Mouse (Mus musculus): ENCODE measurements around the gene Sf3b5. TPM values are rescaled to one million over a fixed set of nuclear protein-coding genes. Genes with fewer than 3 reads are reported as not detected.
A peak's percentile ranks its signal among the peaks of the same experiment; 100 is the strongest.

Sf3b5 gene
- total and polyA plus RNA-seq, 3 experiments: 41.9 to 51.3 (median 49.1) TPM

DNA sequence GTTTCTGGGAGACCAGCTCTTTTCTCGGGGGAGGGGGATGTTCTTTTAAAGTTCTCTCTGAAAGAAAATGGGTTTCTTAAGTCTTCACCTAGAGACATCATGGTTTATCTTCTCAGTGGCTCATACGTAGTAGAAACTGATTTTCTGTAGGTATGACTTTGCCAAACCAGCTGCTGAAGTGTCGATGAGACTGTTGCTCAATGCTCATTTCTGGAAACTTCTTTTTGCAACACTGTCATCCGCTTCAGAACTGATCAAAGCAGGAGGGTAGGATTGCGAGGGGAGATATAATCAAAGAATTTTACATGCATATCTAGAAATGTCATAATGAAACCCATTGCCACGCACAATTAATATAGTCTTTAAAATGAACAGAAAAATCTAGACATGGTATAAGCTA, 30.6 kb upstream of the Sf3b5 start:
- peaks cover 21 to 38% of the 10 kb centered on the region in 2 experiments for H3K4me1 ChIP-seq (ENCODE audit: control insufficient read depth in 1 of 2, insufficient read depth in 2 of 2)
- no peaks in the 10 kb centered on the region for H3K36me3 ChIP-seq (replicated peaks in 1 of 2; ENCODE audit: control insufficient read depth in 1 of 2, insufficient read depth in 1 of 2, low read length in 1 of 2)
- H3K27me3 ChIP-seq (replicated peaks): no peaks in the 10 kb centered on the region
- dilution Hi-C loops (cut with MboI; ENCODE audit: extremely low pct_ligation_motif_present, extremely low pct_unique_long_range_greater_than_20kb, low sequenced_read_pairs) (no loop called here), in situ Hi-C loops (cut with MboI; ENCODE audit: low pct_ligation_motif_present, low pct_unique_long_range_greater_than_20kb, low sequenced_read_pairs) (no loop called here)
- peaks cover 4% of the 10 kb centered on the region for H3K9me3 ChIP-seq (replicated peaks; ENCODE audit: low read length)
- H3K4me2 ChIP-seq (ENCODE audit: insufficient read depth, low read depth, poor library complexity, severe bottlenecking): no peak overlapping the region
- no peak overlapping the region for H3K27ac ChIP-seq (ENCODE audit: insufficient read depth, low read depth)
- no peak overlapping the region for H3K4me3 ChIP-seq (replicated peaks in 1 of 3; ENCODE audit: low read depth in 2 of 3, low read length in 2 of 3, poor library complexity in 1 of 3)
- no peaks in the 10 kb centered on the region for H3K79me2 ChIP-seq (replicated peaks; ENCODE audit: control insufficient read depth, extremely low read depth, insufficient read depth, poor library complexity, severe bottlenecking)
- TF ChIP-seq MAX (IDR thresholded peaks at IDR 0.05; ENCODE audit: low read length) (no peak), RCOR1 (conservative IDR thresholded peaks at IDR 0.05; ENCODE audit: low read depth, low read length) (no peak), ZMIZ1 (IDR thresholded peaks at IDR 0.05; ENCODE audit: low read depth, low read length) (no peak), PAX5 (IDR thresholded peaks at IDR 0.05; ENCODE audit: low read length) (no peak), MXI1 (IDR thresholded peaks at IDR 0.05; ENCODE audit: low read depth, low read length) (no peak), TBP (conservative IDR thresholded peaks at IDR 0.05; ENCODE audit: low read depth, low read length) (no peak), JUN (IDR thresholded peaks at IDR 0.05; ENCODE audit: insufficient read depth, low read depth, low read length) (no peak), RAD21 (IDR thresholded peaks at IDR 0.05; ENCODE audit: low read depth, low read length) (no peak), NELFE (IDR thresholded peaks at IDR 0.05; ENCODE audit: low read depth, low read length) (no peak), MYC (IDR thresholded peaks at IDR 0.05; ENCODE audit: low read depth, low read length) (no peak), MAZ (IDR thresholded peaks at IDR 0.05; ENCODE audit: low read depth, low read length) (no peak), TCF12 (IDR thresholded peaks at IDR 0.05; ENCODE audit: low read depth, low read length) (no peak), CTCF (conservative IDR thresholded peaks at IDR 0.05 in 1 of 2, IDR thresholded peaks at IDR 0.05 in 1 of 2; ENCODE audit: low read depth in 2 of 2, low read length in 2 of 2) (no peak), CHD2 (IDR thresholded peaks at IDR 0.05; ENCODE audit: low read length) (no peak), GABPA (IDR thresholded peaks at IDR 0.05; ENCODE audit: insufficient replicate concordance, low read depth, low read length) (no peak), IRF4 (IDR thresholded peaks at IDR 0.05; ENCODE audit: low read depth, low read length) (no peak), HCFC1 (IDR thresholded peaks at IDR 0.05; ENCODE audit: low read depth, low read length) (no peak), POLR2A (IDR thresholded peaks at IDR 0.05; ENCODE audit: low read depth, low read length) (no peak)
- DNase-seq (ENCODE audit: extremely low read depth): no peak
- no peak overlapping the region for H3K9ac ChIP-seq (ENCODE audit: insufficient read depth, low read depth)

DNA sequence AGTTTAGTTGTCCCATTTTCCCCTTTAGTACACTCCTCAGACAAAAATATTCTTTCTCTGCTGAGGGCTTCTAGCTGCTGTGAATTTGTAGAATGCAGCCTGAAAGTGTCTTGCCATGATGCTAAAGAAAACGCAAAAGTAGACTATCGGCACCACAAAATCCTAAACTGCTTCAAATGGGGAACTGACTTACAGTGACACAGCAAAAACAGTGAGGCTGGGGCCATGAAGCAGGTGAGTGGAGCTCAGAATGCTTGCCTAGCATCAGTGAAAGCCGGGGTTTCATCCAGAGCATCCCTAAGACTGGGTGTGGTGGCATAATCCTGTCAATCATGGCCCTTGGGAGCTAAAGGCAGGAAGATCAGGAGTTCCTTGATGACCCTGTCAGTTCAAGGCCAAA, 29.7 kb upstream of the Sf3b5 start:
- no peaks in the 10 kb centered on the region for H3K36me3 ChIP-seq (replicated peaks in 1 of 2; ENCODE audit: control insufficient read depth in 1 of 2, insufficient read depth in 1 of 2, low read length in 1 of 2)
- H3K9ac ChIP-seq (ENCODE audit: insufficient read depth, low read depth): no peak overlapping the region; the same call in 1 of the 2 replicates
- peak overlapping the region; percentile 14; the same call in 1 of the 2 replicates for H3K27ac ChIP-seq (ENCODE audit: insufficient read depth, low read depth)
- no peaks in the 10 kb centered on the region for H3K27me3 ChIP-seq (replicated peaks)
- H3K79me2 ChIP-seq (replicated peaks; ENCODE audit: control insufficient read depth, extremely low read depth, insufficient read depth, poor library complexity, severe bottlenecking): no peaks in the 10 kb centered on the region
- TF ChIP-seq MAFK (IDR thresholded peaks at IDR 0.05; ENCODE audit: insufficient replicate concordance, low read length): peak; percentile 86; the same call in 1 of the 2 replicates
- TF ChIP-seq ELF1 (IDR thresholded peaks at IDR 0.05; ENCODE audit: low read depth, low read length): no peak
- no peak for TF ChIP-seq POLR2AphosphoS2 (IDR thresholded peaks at IDR 0.05; ENCODE audit: low read depth, low read length)
- no peak for TF ChIP-seq MYC (IDR thresholded peaks at IDR 0.05; ENCODE audit: low read depth, low read length)
- 0 out of 2 replicates have a peak, but pooled peaks have one; percentile 17 for TF ChIP-seq TBP (conservative IDR thresholded peaks at IDR 0.05; ENCODE audit: low read depth, low read length)
- no peak for TF ChIP-seq TCF12 (IDR thresholded peaks at IDR 0.05; ENCODE audit: low read depth, low read length)
- H3K4me1 ChIP-seq (ENCODE audit: control insufficient read depth in 1 of 2, insufficient read depth in 2 of 2): peaks cover 26 to 47% of the 10 kb centered on the region in 2 experiments
- H3K4me3 ChIP-seq (replicated peaks in 1 of 3; ENCODE audit: low read depth in 2 of 3, low read length in 2 of 3, poor library complexity in 1 of 3): no peak overlapping the region
- DNase-seq (ENCODE audit: extremely low read depth): no peak
- H3K9me3 ChIP-seq (replicated peaks; ENCODE audit: low read length): peaks cover 4% of the 10 kb centered on the region
- dilution Hi-C loops (cut with MboI; ENCODE audit: extremely low pct_ligation_motif_present, extremely low pct_unique_long_range_greater_than_20kb, low sequenced_read_pairs): no loop called here
- in situ Hi-C loops (cut with MboI; ENCODE audit: low pct_ligation_motif_present, low pct_unique_long_range_greater_than_20kb, low sequenced_read_pairs): no loop called here
- H3K4me2 ChIP-seq (ENCODE audit: insufficient read depth, low read depth, poor library complexity, severe bottlenecking): no peak overlapping the region

All from CH12.LX (cell line).